Mouse (Mus musculus) hindbrain, embryonic 14.5 days (tissue): Measurements from ENCODE around the gene Rpl41. TPM values are rescaled to one million over a fixed set of nuclear protein-coding genes. Genes with fewer than 3 reads are reported as not detected.
A peak's percentile ranks its signal among the peaks of the same experiment; 100 is the strongest.
"Not testable (repeated sequence)": the region's sequence is repeated elsewhere in the genome, so short reads cannot be mapped to it uniquely, and the experiment has no call there.

Experiments
- ATAC-seq: fragments of 200-750 bp; cut with Nextera tagmentation; 2 replicates; pipeline ENCODE4 v1.8.0; 2017; ENCODE audit warnings: moderate number of reproducible peaks, mild to moderate bottlenecking, moderate TSS enrichment, moderate library complexity; ENCODE audit not compliant: low FRiP score
- DNase-seq: peaks from one replicate; pipeline ENCODE4 v3.0.0-alpha.2; 2015; ENCODE audit warnings: low spot score
- H3K27ac ChIP-seq: fragments of 300-500 bp; sonication (generic); 2 replicates; pipeline ENCODE4 v1.5.1; 2014; ENCODE audit warnings: mild to moderate bottlenecking, moderate library complexity
- H3K27me3 ChIP-seq: fragments of 300-500 bp; sonication (generic); 2 replicates; pipeline ENCODE4 v1.6.1; 2014; ENCODE audit warnings: mild to moderate bottlenecking, low read length, mixed read lengths; ENCODE audit not compliant: control insufficient read depth, insufficient read depth
- H3K36me3 ChIP-seq: fragments of 300-500 bp; sonication (generic); replicated peaks from 2 replicates; pipeline ENCODE4 v1.6.1; 2014; ENCODE audit not compliant: control insufficient read depth, insufficient read depth
- H3K4me1 ChIP-seq: fragments of 300-500 bp; sonication (generic); replicated peaks from 2 replicates; pipeline ENCODE4 v1.6.1; 2014; ENCODE audit warnings: antibody characterized with exemption, low read length, mixed read lengths; ENCODE audit not compliant: control insufficient read depth, insufficient read depth
- H3K4me2 ChIP-seq: fragments of 300-500 bp; sonication (generic); replicated peaks from 2 replicates; pipeline ENCODE4 v1.6.1; 2014; ENCODE audit warnings: mild to moderate bottlenecking, moderate library complexity
- H3K4me3 ChIP-seq: fragments of 300-500 bp; sonication (generic); replicated peaks from 2 replicates; pipeline ENCODE4 v1.5.1; 2014; ENCODE audit warnings: mild to moderate bottlenecking, low read length
- H3K9ac ChIP-seq: fragments of 300-500 bp; sonication (generic); 2 replicates; pipeline ENCODE4 v1.6.1; 2014
- H3K9me3 ChIP-seq: fragments of 300-500 bp; sonication (generic); 2 replicates; pipeline ENCODE4 v1.6.1; 2016; ENCODE audit warnings: low read length; ENCODE audit not compliant: control insufficient read depth
- WGBS: fragments of 180-500 bp; shearing (Covaris S2); extraction: QIAGEN DNeasy Blood & Tissue Kit; methylation state at CpG from one replicate; pipeline ENCODE4 v1.1.7; 2014; 5-methylcytosine and 5-hydroxymethylcytosine counted together
- polyA plus RNA-seq: library from polyadenylated mRNA; unstranded; fragments of >200 nt; fragmentation: Nextera tagmentation; extraction: Ambion mirVana; gene quantifications from 2 replicates; pipeline ENCODE4 v1.2.1, GENCODE M21; 2014

The Rpl41 gene
- polyA plus RNA-seq, 1 experiment from 2014 or later: 2,846 TPM

DNA sequence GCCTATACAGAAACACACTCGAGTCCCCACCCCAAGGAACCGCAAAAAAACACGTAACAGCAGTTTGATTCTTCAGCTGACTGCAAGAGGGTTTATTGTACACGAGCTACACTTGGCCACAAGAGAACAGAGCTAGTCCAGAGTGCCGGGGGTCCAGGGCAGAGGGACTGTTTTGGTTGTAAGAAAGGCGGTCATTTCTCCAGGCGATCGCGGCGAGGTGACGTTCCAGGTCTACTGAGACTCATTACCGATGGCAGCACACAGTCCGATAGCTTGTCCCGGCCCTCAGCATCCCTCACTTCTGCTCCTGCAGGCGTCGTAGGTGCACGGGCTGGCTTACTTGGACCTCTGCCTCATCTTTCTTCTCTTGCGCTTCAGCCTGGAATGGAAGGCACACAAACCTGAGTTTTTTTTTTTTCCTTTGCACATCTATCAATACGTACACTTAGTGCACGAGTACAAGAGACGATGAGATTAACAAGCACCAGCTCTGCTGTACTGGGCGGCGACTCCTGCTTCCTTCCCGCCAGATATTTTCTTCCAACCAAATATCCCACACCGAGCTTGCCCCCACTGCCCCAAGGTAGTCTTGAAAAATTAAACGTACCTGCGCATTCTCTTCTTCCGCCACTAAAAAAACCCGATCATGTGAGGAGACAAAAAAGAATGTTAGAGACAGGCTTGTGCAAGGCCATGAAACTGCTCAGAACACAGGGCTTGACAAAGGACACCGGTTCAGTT lies 884 bp downstream of the Rpl41 start:
- under 1% methylated on average over 27 of the region's 30 CpGs for WGBS
- Histone ChIP-seq H3K4me2 (peak overlapping the region; percentile 82), H3K27ac (peak overlapping the region; percentile 98), H3K36me3 (peaks cover 23% of the 10 kb centered on the region), H3K9ac (peak overlapping the region; percentile 94), H3K4me1 (peaks cover 15% of the 10 kb centered on the region), H3K4me3 (peak overlapping the region; percentile 82)
- H3K9me3 ChIP-seq, H3K27me3 ChIP-seq, DNase-seq, ATAC-seq: not testable (repeated sequence)

DNA sequence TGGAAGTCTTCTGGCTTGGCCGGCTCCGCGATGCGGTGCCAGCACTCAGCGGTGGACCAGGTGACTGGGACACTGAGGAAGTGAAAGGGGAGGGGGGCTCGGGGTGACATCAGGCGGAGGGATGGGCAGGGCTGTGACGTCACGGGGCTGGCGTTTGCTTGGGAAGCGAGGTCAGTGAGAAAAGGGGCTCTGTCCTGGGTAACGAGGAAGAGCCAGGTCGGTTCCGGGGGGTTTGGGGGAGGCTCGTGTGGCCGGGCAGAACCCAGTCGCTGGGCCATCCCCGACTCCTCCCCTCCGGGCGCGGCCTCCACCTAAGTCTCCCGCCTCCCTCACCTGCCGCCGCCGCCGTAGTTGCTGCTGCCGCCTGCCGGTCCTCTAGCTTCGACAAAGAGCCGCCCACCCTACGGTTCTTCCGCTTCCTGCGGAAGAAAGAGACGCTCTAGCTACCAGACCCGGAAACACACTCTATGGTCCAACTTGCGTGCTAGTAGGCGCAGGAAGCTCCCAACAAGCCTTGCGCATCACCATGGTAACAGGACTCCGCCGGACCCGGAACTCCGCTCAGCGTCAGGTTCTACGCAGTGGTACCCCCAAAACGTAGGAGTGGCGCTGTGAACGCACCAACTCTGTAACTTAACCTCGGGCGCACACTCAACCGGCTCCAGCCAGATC lies 1.6 kb downstream of the Rpl41 start, which contains the start of gene Zc3h10:
Gene Zc3h10, minus strand, starts transcription at position 414 of the 672 bp plus-strand sequence.
- 0% methylated on average over 42 of the region's 50 CpGs for WGBS
- Histone ChIP-seq H3K9ac (peak within 1 kb of the TSS; percentile 94), H3K4me1 (peaks cover 17% of the 10 kb centered on the region), H3K27ac (peak within 1 kb of the TSS; percentile 98), H3K4me3 (peak within 1 kb of the TSS; percentile 82), H3K27me3 (no peaks in the 10 kb centered on the region), H3K36me3 (peaks cover 30% of the 10 kb centered on the region), H3K9me3 (no peaks in the 10 kb centered on the region), H3K4me2 (peak within 1 kb of the TSS; percentile 82)
- DNase-seq (peak; percentile 96), ATAC-seq (peak; percentile 91)

GRCm38 (mm10) chr10:128546787-128547186 lies 2.3 kb downstream of the Rpl41 start:
- 30% methylated on average over 7 of the region's 7 CpGs for WGBS
- Histone ChIP-seq H3K27me3 (no peaks in the 10 kb centered on the region), H3K9me3 (no peaks in the 10 kb centered on the region), H3K4me3 (peak overlapping the region; percentile 82), H3K4me1 (peaks cover 17% of the 10 kb centered on the region), H3K36me3 (peaks cover 37% of the 10 kb centered on the region), H3K4me2 (peak overlapping the region; percentile 82), H3K9ac (peak overlapping the region; percentile 94), H3K27ac (peak overlapping the region; percentile 98)
- ATAC-seq (no peak), DNase-seq (no peak)

GRCm38 (mm10) chr10:128546361-128546760 lies 2.7 kb downstream of the Rpl41 start:
- Histone ChIP-seq H3K4me2 (peak overlapping the region; percentile 82), H3K4me1 (peaks cover 17% of the 10 kb centered on the region), H3K9ac (peak overlapping the region; percentile 94; the same call in 1 of the 2 replicates), H3K4me3 (peak overlapping the region; percentile 82), H3K9me3 (no peaks in the 10 kb centered on the region), H3K36me3 (peaks cover 39% of the 10 kb centered on the region), H3K27me3 (no peaks in the 10 kb centered on the region), H3K27ac (no peak overlapping the region)
- DNase-seq (peak; percentile 69), ATAC-seq (no peak)
- WGBS: 17% methylated on average over 4 of the region's 4 CpGs

DNA sequence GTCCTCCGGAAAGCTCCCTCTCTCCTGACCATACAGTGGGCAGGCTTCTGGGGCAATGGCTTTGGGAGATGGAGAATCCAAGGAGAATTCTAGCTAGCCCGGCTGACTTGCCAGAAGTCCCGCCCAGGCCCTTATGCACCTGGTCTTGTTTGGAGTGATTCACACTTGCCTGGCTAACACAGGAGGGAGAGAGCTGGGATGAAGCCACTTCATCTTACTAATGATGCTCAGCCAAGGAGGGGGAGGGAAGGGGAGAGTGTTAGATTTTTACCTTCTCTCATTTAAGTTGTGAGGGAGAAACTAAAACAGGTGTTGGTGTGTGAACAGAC lies 3.6 kb downstream of the Rpl41 start:
- DNase-seq (no peak), ATAC-seq (no peak)
- Histone ChIP-seq H3K27me3 (no peaks in the 10 kb centered on the region), H3K4me3 (no peak overlapping the region), H3K36me3 (peaks cover 48% of the 10 kb centered on the region), H3K9me3 (no peaks in the 10 kb centered on the region), H3K9ac (no peak overlapping the region), H3K4me1 (peaks cover 17% of the 10 kb centered on the region), H3K4me2 (no peak overlapping the region), H3K27ac (no peak overlapping the region)
- 93% methylated on average over 3 of the region's 3 CpGs for WGBS

- Histone ChIP-seq H3K36me3 (peaks cover 49% of the 10 kb centered on the region), H3K4me1 (peaks cover 17% of the 10 kb centered on the region), H3K27me3 (no peaks in the 10 kb centered on the region), H3K9ac (no peak overlapping the region), H3K4me3 (no peak overlapping the region), H3K4me2 (no peak overlapping the region), H3K9me3 (no peaks in the 10 kb centered on the region), H3K27ac (no peak overlapping the region)
- ATAC-seq (no peak), DNase-seq (no peak)
- 96% methylated on average over 37 of the region's 37 CpGs for WGBS
Measured at GRCm38 (mm10) chr10:128544674-128545569, 4.2 kb downstream of the Rpl41 start.

DNA sequence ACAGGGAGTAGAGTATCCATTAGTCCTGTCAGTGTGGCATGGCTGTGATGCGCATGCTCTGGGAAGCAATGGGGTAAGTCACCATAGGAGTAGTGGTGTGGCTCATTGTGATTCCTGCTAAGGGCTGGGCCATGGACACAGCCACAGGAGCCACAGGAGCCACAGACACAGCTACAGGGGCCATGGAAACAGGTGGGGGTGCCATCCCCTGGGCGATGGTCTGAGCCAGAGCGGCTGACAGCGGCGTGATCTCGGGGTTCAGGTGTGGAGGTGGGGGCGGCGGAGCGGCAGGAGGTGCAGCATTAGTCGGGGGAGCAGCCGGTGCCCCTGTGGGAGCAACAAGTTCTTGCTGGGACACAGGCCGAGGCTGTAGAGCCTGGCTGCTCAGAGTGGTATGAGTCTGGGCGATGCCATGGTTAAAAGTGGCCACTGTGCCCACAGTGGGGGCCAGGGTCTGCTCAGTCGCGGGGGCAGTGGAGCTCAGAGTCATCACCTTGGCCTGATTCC lies 4.9 kb downstream of the Rpl41 start:
- no peaks in the 10 kb centered on the region for H3K27me3 ChIP-seq
- H3K9ac ChIP-seq: no peak overlapping the region
- peaks cover 49% of the 10 kb centered on the region for H3K36me3 ChIP-seq
- ATAC-seq (no peak), DNase-seq (no peak)
- no peak overlapping the region for H3K27ac ChIP-seq
- no peak overlapping the region for H3K4me3 ChIP-seq
- no peak overlapping the region for H3K4me2 ChIP-seq
- peaks cover 17% of the 10 kb centered on the region for H3K4me1 ChIP-seq
- H3K9me3 ChIP-seq: no peaks in the 10 kb centered on the region
- 97% methylated on average over 15 of the region's 15 CpGs for WGBS

GRCm38 (mm10) chr10:128543100-128543499 lies 6.0 kb downstream of the Rpl41 start:
- WGBS: 72% methylated on average over 2 of the region's 2 CpGs
- no peaks in the 10 kb centered on the region for H3K9me3 ChIP-seq
- no peak overlapping the region for H3K27ac ChIP-seq

More at GRCm38 (mm10) chr10:128543100-128543499, 6.0 kb downstream of the Rpl41 start:
- H3K36me3 ChIP-seq: peaks cover 49% of the 10 kb centered on the region
- no peak overlapping the region for H3K4me3 ChIP-seq
- no peak for DNase-seq
- no peak overlapping the region for H3K4me2 ChIP-seq
- no peak for ATAC-seq
- no peaks in the 10 kb centered on the region for H3K27me3 ChIP-seq
- H3K4me1 ChIP-seq: peaks cover 17% of the 10 kb centered on the region
- no peak overlapping the region for H3K9ac ChIP-seq
